Mouse (Mus musculus): ENCODE measurements around the gene Cog1. TPM values are rescaled to one million over a fixed set of nuclear protein-coding genes. Genes with fewer than 3 reads are reported as not detected.

Cog1 gene
- polyA plus RNA-seq, 1 experiment: 45.9 TPM

GRCm38 (mm10) chr11:113705966-113706652, 57.1 kb downstream of the Cog1 start:
- TF ChIP-seq POLR2A (IDR thresholded peaks at IDR 0.05; ENCODE audit: borderline replicate concordance, extremely low read depth, low read depth, low read length) (no peak), CTCF (IDR thresholded peaks at IDR 0.05; ENCODE audit: insufficient read depth, low read length) (no peak)
- 65% methylated on average over 15 of the region's 15 CpGs for WGBS
- Histone ChIP-seq H3K4me1 (ENCODE audit: control insufficient read depth, insufficient read depth, low read length) (peaks cover 6% of the 10 kb centered on the region), H3K4me3 (replicated peaks; ENCODE audit: extremely low read depth, low read depth, low read length) (no peak overlapping the region)
- DNase-seq: no peak

DNA sequence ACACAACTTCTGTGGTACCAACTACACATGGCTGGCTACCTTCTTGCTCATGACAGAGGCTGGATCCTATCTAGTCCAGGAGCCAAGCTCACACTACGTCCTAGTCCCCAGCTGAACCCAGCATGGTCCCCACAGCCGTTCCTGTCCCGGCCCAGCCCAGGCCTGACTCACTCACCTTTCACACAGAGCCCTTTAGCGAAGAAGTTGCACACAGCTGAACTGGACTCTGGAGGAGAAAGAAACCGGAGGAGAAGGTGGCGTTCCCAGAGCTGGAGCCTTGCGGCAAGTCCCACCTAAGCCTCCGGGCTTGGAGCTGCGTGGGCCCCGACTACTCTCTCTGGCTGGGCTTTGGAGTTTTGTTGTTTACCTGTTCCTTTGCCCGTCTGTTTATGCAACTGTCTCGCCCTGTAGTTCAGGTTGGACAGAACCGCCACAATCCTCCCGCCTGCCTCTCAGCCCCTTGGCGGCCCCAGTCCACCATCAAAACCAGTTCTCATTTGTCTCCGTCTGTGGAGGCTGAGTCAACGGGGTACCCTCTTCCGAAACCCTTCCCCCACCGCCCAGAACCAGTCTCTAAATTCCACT, 59.8 kb downstream of the Cog1 start:
- TF ChIP-seq POLR2A (IDR thresholded peaks at IDR 0.05; ENCODE audit: borderline replicate concordance, extremely low read depth, low read depth, low read length) (no peak), CTCF (IDR thresholded peaks at IDR 0.05; ENCODE audit: insufficient read depth, low read length) (no peak)
- peaks cover 6% of the 10 kb centered on the region for H3K4me1 ChIP-seq (ENCODE audit: control insufficient read depth, insufficient read depth, low read length)
- no peak for DNase-seq
- H3K4me3 ChIP-seq (replicated peaks; ENCODE audit: extremely low read depth, low read depth, low read length): no peak overlapping the region
- WGBS: 81% methylated on average over 19 of the region's 19 CpGs

DNA sequence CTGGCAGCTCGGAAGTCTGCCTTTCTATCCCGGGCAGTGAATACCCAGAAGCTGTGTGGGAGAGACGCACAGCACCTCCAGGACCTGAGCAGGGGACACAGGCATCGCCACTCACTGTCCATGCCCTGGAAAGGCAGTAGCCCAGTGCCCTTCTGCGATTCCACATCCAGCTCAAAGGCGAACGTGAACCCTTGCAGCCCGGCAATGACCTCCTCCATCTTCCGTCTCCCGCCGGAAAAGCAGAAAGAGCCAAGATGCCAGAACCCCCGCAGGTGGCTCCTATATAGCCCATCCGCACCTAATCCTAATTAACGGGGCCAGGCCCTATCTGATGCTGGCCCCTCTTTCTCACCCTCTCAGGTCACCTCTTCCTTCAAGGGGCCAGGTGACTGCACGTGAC, 60.3 kb downstream of the Cog1 start:
- no peak for TF ChIP-seq CTCF (IDR thresholded peaks at IDR 0.05; ENCODE audit: insufficient read depth, low read length)
- TF ChIP-seq POLR2A (IDR thresholded peaks at IDR 0.05; ENCODE audit: borderline replicate concordance, extremely low read depth, low read depth, low read length): no peak
- Histone ChIP-seq H3K4me1 (ENCODE audit: control insufficient read depth, insufficient read depth, low read length) (peaks cover 6% of the 10 kb centered on the region), H3K4me3 (replicated peaks; ENCODE audit: extremely low read depth, low read depth, low read length) (no peak overlapping the region)
- DNase-seq: no peak
- 69% methylated on average over 15 of the region's 15 CpGs for whole genome bisulfite sequencing

DNA sequence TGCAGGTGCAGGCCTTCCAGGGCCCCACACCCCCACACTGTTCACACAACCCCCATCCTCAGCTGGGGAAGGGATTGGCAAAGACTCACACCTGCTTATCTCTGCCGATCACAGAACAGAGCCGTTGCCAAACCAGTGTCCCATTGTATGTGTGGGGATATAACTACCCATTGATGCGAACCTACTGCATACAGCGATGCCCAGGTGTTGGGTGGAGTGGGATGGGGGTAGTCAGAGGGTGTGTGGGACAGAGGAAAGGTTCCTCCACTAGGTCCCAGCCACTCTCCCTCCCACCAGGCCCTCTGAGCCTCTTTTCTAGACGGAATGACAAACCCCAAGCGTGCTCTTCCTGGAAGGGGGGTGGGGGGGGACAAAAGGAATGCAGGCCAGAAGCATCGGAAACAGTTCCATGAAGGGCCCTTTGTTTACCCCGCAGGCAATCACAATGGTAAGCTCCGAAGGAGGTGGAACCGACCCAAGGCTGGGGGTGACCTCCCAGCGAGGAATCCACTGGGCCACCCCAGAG, 60.8 kb downstream of the Cog1 start, which contains the start of gene Cpsf4l:
TSS of gene Cpsf4l (minus strand) at position 287 of the 526 bp plus-strand sequence.
- WGBS: 15% methylated on average over 11 of the region's 11 CpGs
- Histone ChIP-seq H3K4me1 (ENCODE audit: control insufficient read depth, insufficient read depth, low read length) (peaks cover 6% of the 10 kb centered on the region), H3K4me3 (replicated peaks; ENCODE audit: extremely low read depth, low read depth, low read length) (no peak within 1 kb of the TSS)
- no peak for DNase-seq
- TF ChIP-seq POLR2A (IDR thresholded peaks at IDR 0.05; ENCODE audit: borderline replicate concordance, extremely low read depth, low read depth, low read length) (no peak), CTCF (IDR thresholded peaks at IDR 0.05; ENCODE audit: insufficient read depth, low read length) (no peak)

DNA sequence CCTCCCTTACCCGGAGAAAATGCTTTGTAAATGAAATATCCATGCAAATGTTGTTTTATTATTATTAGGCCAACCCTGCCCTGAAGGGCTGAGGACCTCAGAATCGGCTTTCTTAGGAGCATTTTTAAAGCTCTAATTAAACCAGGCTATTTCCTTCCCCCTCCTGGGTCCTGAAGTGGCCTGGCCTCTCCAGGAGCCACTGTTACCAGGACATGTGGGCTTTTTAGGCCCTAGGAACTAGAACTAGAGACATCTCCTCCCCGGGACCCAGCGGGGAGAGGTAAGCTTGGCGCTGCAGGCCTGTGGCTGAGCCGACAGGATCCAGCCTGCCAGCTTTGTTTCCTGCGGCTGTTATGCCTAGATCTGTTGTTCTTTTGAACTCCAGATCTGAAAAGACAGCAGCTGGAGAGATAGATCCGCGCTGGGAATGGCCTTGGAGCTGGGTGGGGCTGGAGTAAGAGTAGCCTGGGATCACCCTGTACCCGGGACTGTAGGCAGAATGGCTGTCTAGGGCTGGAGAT, 61.3 kb downstream of the Cog1 start:
- 18% methylated on average over 10 of the region's 10 CpGs for WGBS
- TF ChIP-seq CTCF (IDR thresholded peaks at IDR 0.05; ENCODE audit: insufficient read depth, low read length) (no peak), POLR2A (IDR thresholded peaks at IDR 0.05; ENCODE audit: borderline replicate concordance, extremely low read depth, low read depth, low read length) (no peak)
- Histone ChIP-seq H3K4me1 (ENCODE audit: control insufficient read depth, insufficient read depth, low read length) (peaks cover 6% of the 10 kb centered on the region), H3K4me3 (replicated peaks; ENCODE audit: extremely low read depth, low read depth, low read length) (no peak overlapping the region)
- DNase-seq: no peak

DNA sequence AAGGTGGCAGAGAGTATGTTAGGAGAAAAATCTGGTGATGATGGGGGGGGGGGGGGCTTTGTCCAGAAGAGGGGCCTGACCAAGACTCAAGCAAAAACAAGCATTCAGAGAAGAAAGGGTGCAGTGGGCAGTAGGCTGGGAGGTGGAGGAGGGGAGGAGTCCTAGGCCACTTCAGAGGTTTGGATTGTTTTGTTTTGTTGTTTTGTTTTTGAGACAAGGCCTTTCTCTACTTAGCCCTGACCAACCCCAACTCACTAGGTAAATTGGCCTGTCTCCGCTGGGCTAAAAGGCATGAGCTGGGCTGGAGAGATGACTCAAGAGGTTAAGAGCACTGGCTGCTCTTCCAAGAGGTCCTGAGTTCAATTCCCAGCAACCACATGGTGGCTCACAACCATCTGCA, 62.1 kb downstream of the Cog1 start:
- Histone ChIP-seq H3K4me3 (replicated peaks; ENCODE audit: extremely low read depth, low read depth, low read length) (no peak overlapping the region), H3K4me1 (ENCODE audit: control insufficient read depth, insufficient read depth, low read length) (peaks cover 6% of the 10 kb centered on the region)
- no peak for TF ChIP-seq CTCF (IDR thresholded peaks at IDR 0.05; ENCODE audit: insufficient read depth, low read length)
- TF ChIP-seq POLR2A (IDR thresholded peaks at IDR 0.05; ENCODE audit: borderline replicate concordance, extremely low read depth, low read depth, low read length): no peak
- WGBS: 83% methylated on average over 1 of the region's 1 CpGs
- no peak for DNase-seq

DNA sequence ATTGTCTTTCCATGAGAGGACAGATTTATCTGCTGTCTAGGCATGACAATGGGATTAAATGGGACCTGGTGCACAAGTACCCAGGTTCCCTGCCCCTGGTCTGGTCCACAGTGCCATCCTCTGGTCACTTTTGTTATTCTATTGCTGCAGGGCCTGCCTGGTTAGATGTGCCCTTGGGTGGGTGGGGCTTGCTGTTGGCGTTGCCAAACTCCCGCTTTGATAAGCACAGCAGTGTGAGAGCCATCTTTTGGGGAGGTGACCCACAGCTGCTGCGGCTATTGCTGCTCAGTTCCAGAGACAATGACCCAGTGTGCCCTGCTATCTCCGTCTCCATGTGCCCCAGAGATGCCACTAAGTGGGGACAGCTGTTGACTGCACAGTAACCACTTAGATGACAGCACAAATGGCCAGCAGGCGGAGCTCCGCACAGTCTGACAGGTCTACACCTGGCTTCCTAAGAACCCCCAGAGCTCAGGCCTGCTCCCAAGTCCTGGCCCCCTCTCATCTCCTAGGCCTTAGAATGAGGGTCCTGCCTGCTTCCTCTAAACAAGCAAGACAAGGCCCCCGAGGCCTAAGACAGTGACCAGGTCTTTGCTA, 66.2 kb downstream of the Cog1 start:
- no peak overlapping the region for H3K4me3 ChIP-seq (replicated peaks; ENCODE audit: extremely low read depth, low read depth, low read length)
- WGBS: 69% methylated on average over 7 of the region's 7 CpGs
- DNase-seq: no peak
- peaks cover 6% of the 10 kb centered on the region; the same call in 1 of the 2 replicates for H3K4me1 ChIP-seq (ENCODE audit: control insufficient read depth, insufficient read depth, low read length)
- TF ChIP-seq CTCF (IDR thresholded peaks at IDR 0.05; ENCODE audit: insufficient read depth, low read length) (0 out of 2 replicates have a peak, but pooled peaks have one; percentile 12), POLR2A (IDR thresholded peaks at IDR 0.05; ENCODE audit: borderline replicate concordance, extremely low read depth, low read depth, low read length) (no peak)

GRCm38 (mm10) chr11:113716132-113716531, 67.2 kb downstream of the Cog1 start:
- TF ChIP-seq POLR2A (IDR thresholded peaks at IDR 0.05; ENCODE audit: borderline replicate concordance, extremely low read depth, low read depth, low read length): no peak
- no peak for TF ChIP-seq CTCF (IDR thresholded peaks at IDR 0.05; ENCODE audit: insufficient read depth, low read length)
- 96% methylated on average over 2 of the region's 2 CpGs for WGBS
- no peak for DNase-seq

More at GRCm38 (mm10) chr11:113716132-113716531, 67.2 kb downstream of the Cog1 start:
- Histone ChIP-seq H3K4me1 (ENCODE audit: control insufficient read depth, insufficient read depth, low read length) (peaks cover 3% of the 10 kb centered on the region; the same call in 1 of the 2 replicates), H3K4me3 (replicated peaks; ENCODE audit: extremely low read depth, low read depth, low read length) (no peak overlapping the region)

Other genes starting within 250 kb of the Cog1 start
- 2.6 and 4.0 TPM in 2 replicates for gene Sstr2, start 29.8 kb upstream of the Cog1 start, polyA plus RNA-seq (2012; rRNA removed)
- gene Slc39a11, start 910 bp downstream of the Cog1 start, polyA plus RNA-seq (2012; rRNA removed): 15.3 and 16.9 TPM in 2 replicates
- gene Fam104a, start 35.0 kb downstream of the Cog1 start, polyA plus RNA-seq (2012; rRNA removed): 21.2 and 31.7 TPM in 2 replicates
- 6.2 and 7.1 TPM in 2 replicates for gene D11Wsu47e, start 35.2 kb downstream of the Cog1 start, polyA plus RNA-seq (2012; rRNA removed)
- 0.09 TPM in 1 of 2 replicates, not detected in the other for gene Cpsf4l, start 60.8 kb downstream of the Cog1 start, polyA plus RNA-seq (2012; rRNA removed)
- gene Cdc42ep4, start 102.7 kb downstream of the Cog1 start, polyA plus RNA-seq (2012; rRNA removed): 80.4 and 115 TPM in 2 replicates